Mouse (Mus musculus) intestine, embryonic 16.5 days (tissue): Measurements from ENCODE around the gene Hoxa2. TPM values are rescaled to one million over a fixed set of nuclear protein-coding genes. Genes with fewer than 3 reads are reported as not detected.

Experiments used
- ATAC-seq: fragments of 200-750 bp; cut with Nextera tagmentation; 2 replicates; pipeline ENCODE4 v1.8.0; 2017; ENCODE audit warnings: moderate TSS enrichment, moderate library complexity
- H3K27ac ChIP-seq: fragments of 300-500 bp; sonication (generic); 2 replicates; pipeline ENCODE4 v1.5.1; 2014; ENCODE audit warnings: mild to moderate bottlenecking, low read length
- H3K27me3 ChIP-seq: fragments of 300-500 bp; sonication (generic); replicated peaks from 2 replicates; pipeline ENCODE4 v1.6.1; 2014; ENCODE audit warnings: low read length, control low read depth, mixed read lengths; ENCODE audit not compliant: control insufficient read depth, insufficient read depth
- H3K36me3 ChIP-seq: fragments of 300-500 bp; sonication (generic); 2 replicates; pipeline ENCODE4 v1.6.1; 2014; ENCODE audit warnings: low read length, control low read depth; ENCODE audit not compliant: control insufficient read depth, insufficient read depth
- H3K4me1 ChIP-seq: fragments of 300-500 bp; sonication (generic); 2 replicates; pipeline ENCODE4 v1.6.1; 2014; ENCODE audit warnings: low read length, control low read depth, mixed read lengths; ENCODE audit not compliant: control insufficient read depth, insufficient read depth
- H3K4me2 ChIP-seq: fragments of 300-500 bp; sonication (generic); 2 replicates; pipeline ENCODE4 v1.6.1; 2014; ENCODE audit warnings: low read depth, low read length, control low read depth
- H3K4me3 ChIP-seq: fragments of 300-500 bp; sonication (generic); 2 replicates; pipeline ENCODE4 v1.5.1; 2014; ENCODE audit warnings: mild to moderate bottlenecking, low read length
- H3K9ac ChIP-seq: fragments of 300-500 bp; sonication (generic); 2 replicates; pipeline ENCODE4 v1.6.1; 2014; ENCODE audit warnings: low read depth, low read length
- H3K9me3 ChIP-seq: fragments of 300-500 bp; sonication (generic); 2 replicates; pipeline ENCODE4 v1.6.1; 2016; ENCODE audit warnings: low read length, control low read depth; ENCODE audit not compliant: control insufficient read depth
- WGBS: fragments of 180-500 bp; shearing (Covaris S2); extraction: QIAGEN DNeasy Blood & Tissue Kit; methylation state at CpG from one replicate; pipeline ENCODE4 v1.1.7; 2014; 5-methylcytosine and 5-hydroxymethylcytosine counted together
- polyA plus RNA-seq: library from polyadenylated mRNA; unstranded; fragments of >200 nt; fragmentation: Nextera tagmentation; extraction: Ambion mirVana; gene quantifications from 2 replicates; pipeline ENCODE4 v1.2.1, GENCODE M21; 2015

Hoxa2 gene
- polyA plus RNA-seq, 1 experiment from 2014 or later = 5.1 TPM

DNA sequence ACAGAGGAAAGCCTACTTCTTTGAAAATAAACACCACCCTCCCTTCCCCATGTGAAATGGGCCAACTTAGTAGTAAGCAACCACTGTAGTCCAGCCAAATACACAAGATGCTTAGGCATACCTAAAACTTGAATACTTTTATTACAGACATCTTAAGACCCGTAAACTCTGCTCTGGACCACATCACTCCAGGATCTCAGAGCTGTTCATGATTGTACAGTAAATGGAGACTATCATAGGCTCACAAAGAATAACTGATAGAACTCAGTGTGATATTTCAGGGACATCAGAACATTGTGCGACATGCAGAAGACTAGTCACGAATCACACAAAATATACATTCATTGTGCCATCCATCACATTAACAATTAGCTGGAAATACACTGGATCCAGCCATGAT lies 9.2 kb downstream of the Hoxa2 start:
- no peak overlapping the region for H3K9ac ChIP-seq
- H3K27ac ChIP-seq = no peak overlapping the region
- WGBS = 77% methylated on average over 3 of the region's 3 CpGs
- peaks cover 30% of the 10 kb centered on the region for H3K27me3 ChIP-seq
- no peaks in the 10 kb centered on the region for H3K9me3 ChIP-seq
- no peaks in the 10 kb centered on the region for H3K36me3 ChIP-seq
- no peak for ATAC-seq
- peaks cover 16% of the 10 kb centered on the region for H3K4me1 ChIP-seq
- no peak overlapping the region for H3K4me2 ChIP-seq
- no peak overlapping the region for H3K4me3 ChIP-seq

DNA sequence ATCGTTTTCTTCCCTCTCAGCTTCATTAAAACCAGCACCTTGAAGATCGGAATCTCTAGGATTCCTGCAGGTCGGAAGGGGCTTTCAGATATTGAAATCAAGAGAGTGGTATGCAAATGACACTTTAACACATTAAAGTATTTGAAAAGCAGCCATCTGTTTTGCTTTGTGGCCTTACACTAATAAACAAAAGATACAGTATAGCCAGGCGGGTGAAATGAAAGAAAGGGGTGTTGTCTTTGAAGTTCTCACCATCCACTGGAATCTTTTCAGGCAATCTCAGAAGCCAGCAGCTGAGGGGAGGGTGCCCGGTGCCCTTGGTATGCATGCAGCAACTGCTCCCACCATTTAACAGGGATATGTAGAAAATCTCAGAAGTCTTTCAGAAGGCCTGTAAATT lies 10.6 kb downstream of the Hoxa2 start:
- peaks cover 8% of the 10 kb centered on the region for H3K4me1 ChIP-seq
- 80% methylated on average over 5 of the region's 5 CpGs for WGBS
- H3K9me3 ChIP-seq = no peaks in the 10 kb centered on the region
- no peaks in the 10 kb centered on the region for H3K36me3 ChIP-seq
- peaks cover 30% of the 10 kb centered on the region for H3K27me3 ChIP-seq
- ATAC-seq = no peak
- no peak overlapping the region for H3K9ac ChIP-seq
- H3K4me3 ChIP-seq = no peak overlapping the region
- H3K4me2 ChIP-seq = no peak overlapping the region
- H3K27ac ChIP-seq = no peak overlapping the region

GRCm38 (mm10) chr6:52153270-52153669 lies 11.4 kb downstream of the Hoxa2 start:
- H3K4me3 ChIP-seq = no peak overlapping the region
- H3K27me3 ChIP-seq = peaks cover 28% of the 10 kb centered on the region
- ATAC-seq = no peak

GRCm38 (mm10) chr6:52152226-52153193 lies 12.1 kb downstream of the Hoxa2 start:
- WGBS = 45% methylated on average over 16 of the region's 16 CpGs
- peaks cover 2% of the 10 kb centered on the region for H3K4me1 ChIP-seq
- no peak overlapping the region for H3K9ac ChIP-seq
- no peaks in the 10 kb centered on the region for H3K9me3 ChIP-seq
- no peak overlapping the region for H3K27ac ChIP-seq
- no peak overlapping the region for H3K4me3 ChIP-seq
- ATAC-seq = no peak
- peaks cover 23% of the 10 kb centered on the region for H3K27me3 ChIP-seq
- no peak overlapping the region for H3K4me2 ChIP-seq
- no peaks in the 10 kb centered on the region for H3K36me3 ChIP-seq

More at GRCm38 (mm10) chr6:52153270-52153669, 11.4 kb downstream of the Hoxa2 start:
- H3K4me1 ChIP-seq = peaks cover 8% of the 10 kb centered on the region
- no peak overlapping the region for H3K27ac ChIP-seq
- H3K9ac ChIP-seq = no peak overlapping the region
- no peak overlapping the region for H3K4me2 ChIP-seq
- WGBS = 21% methylated on average over 6 of the region's 6 CpGs
- H3K9me3 ChIP-seq = no peaks in the 10 kb centered on the region
- no peaks in the 10 kb centered on the region for H3K36me3 ChIP-seq

DNA sequence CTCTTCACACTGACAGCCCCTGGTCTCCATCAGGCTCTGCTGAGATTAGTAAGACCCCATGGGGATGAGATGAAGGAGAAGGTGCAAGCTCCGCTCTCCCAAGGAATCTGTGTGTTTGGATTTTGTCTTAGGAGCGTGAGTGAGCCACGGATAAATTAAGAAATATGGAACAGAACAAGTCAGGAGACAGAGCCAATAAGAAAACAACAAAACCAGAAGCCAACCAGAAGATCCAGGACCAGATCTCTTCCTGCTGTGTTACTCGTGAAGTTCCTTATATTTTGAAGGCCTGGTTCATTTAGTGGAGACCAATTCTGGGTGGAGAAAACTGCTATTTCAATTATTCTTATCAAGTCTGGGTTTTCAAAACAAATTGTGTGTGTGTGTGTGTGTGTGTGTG lies 13.1 kb downstream of the Hoxa2 start:
- H3K27ac ChIP-seq = no peak overlapping the region
- ATAC-seq = no peak
- no peaks in the 10 kb centered on the region; the same call in 1 of the 2 replicates for H3K4me1 ChIP-seq
- WGBS = 50% methylated on average over 4 of the region's 4 CpGs
- H3K9ac ChIP-seq = no peak overlapping the region
- H3K36me3 ChIP-seq = no peaks in the 10 kb centered on the region
- H3K27me3 ChIP-seq = peaks cover 14% of the 10 kb centered on the region
- H3K4me3 ChIP-seq = no peak overlapping the region
- H3K9me3 ChIP-seq = no peaks in the 10 kb centered on the region
- H3K4me2 ChIP-seq = no peak overlapping the region

GRCm38 (mm10) chr6:52150401-52150966 lies 14.1 kb downstream of the Hoxa2 start:
- no peak for ATAC-seq
- Histone ChIP-seq H3K27ac (no peak overlapping the region), H3K36me3 (no peaks in the 10 kb centered on the region), H3K4me2 (peak overlapping the region; percentile 24), H3K27me3 (peaks cover 9% of the 10 kb centered on the region), H3K4me1 (no peaks in the 10 kb centered on the region; the same call in 1 of the 2 replicates), H3K4me3 (no peak overlapping the region), H3K9me3 (no peaks in the 10 kb centered on the region), H3K9ac (no peak overlapping the region)
- 23% methylated on average over 16 of the region's 16 CpGs for WGBS

GRCm38 (mm10) chr6:52139115-52139514 lies 25.5 kb downstream of the Hoxa2 start:
- H3K4me1 ChIP-seq = no peaks in the 10 kb centered on the region
- no peaks in the 10 kb centered on the region for H3K9me3 ChIP-seq
- no peaks in the 10 kb centered on the region for H3K36me3 ChIP-seq
- H3K27me3 ChIP-seq = no peaks in the 10 kb centered on the region
- H3K4me3 ChIP-seq = no peak overlapping the region
- H3K4me2 ChIP-seq = no peak overlapping the region
- 79% methylated on average over 5 of the region's 5 CpGs for WGBS
- H3K27ac ChIP-seq = no peak overlapping the region
- no peak for ATAC-seq
- no peak overlapping the region for H3K9ac ChIP-seq

- H3K36me3 ChIP-seq = no peaks in the 10 kb centered on the region
- H3K27me3 ChIP-seq = no peaks in the 10 kb centered on the region
- H3K4me3 ChIP-seq = no peak overlapping the region
- H3K9ac ChIP-seq = no peak overlapping the region
- H3K4me1 ChIP-seq = no peaks in the 10 kb centered on the region
- no peak overlapping the region for H3K4me2 ChIP-seq
- no peak for ATAC-seq
- no peak overlapping the region for H3K27ac ChIP-seq
- WGBS = 45% methylated on average over 10 of the region's 10 CpGs
- H3K9me3 ChIP-seq = no peaks in the 10 kb centered on the region
Observed at GRCm38 (mm10) chr6:52138576-52138975, 26.1 kb downstream of the Hoxa2 start.

DNA sequence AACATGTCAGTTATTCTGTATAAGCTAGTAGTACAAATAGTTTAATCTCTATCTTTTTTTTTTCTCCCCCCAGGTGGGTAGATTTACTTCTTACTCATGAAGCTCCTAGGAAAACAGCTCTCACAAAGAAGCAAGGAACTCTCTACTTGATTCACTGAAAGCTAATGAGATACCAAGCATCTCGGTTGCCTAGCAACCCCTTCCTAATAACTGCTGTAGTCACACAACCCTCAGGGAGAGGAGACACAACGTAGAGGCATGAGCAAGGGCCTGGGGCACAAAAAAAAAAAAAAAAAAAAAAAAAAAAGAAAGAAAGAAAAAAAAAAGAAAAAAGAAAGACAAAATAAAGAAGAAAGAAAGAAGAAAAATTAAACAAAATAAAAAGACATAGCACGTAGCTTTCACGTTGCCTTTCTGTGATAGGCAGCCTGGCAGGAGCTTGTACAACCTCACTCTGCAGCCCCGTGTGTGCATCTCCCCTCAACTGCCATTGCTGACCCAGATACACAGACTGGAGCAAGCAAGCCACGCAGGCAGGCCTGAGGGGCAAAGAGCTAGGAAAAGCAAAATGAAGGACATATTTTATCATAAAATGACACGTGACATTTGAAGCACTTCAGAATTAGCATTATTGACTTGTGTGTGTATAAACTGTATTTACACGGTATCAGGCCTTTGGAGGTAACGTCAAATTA lies 26.6 kb downstream of the Hoxa2 start:
- WGBS = 66% methylated on average over 9 of the region's 9 CpGs
- ATAC-seq = no peak
- no peaks in the 10 kb centered on the region for H3K36me3 ChIP-seq
- no peaks in the 10 kb centered on the region for H3K9me3 ChIP-seq
- no peak overlapping the region for H3K27ac ChIP-seq
- no peaks in the 10 kb centered on the region for H3K27me3 ChIP-seq
- no peak overlapping the region for H3K4me3 ChIP-seq
- H3K4me1 ChIP-seq = no peaks in the 10 kb centered on the region
- H3K9ac ChIP-seq = no peak overlapping the region
- no peak overlapping the region for H3K4me2 ChIP-seq
